Mouse (Mus musculus): Measurements from ENCODE around the gene Rasgef1c. TPM values are rescaled to one million over a fixed set of nuclear protein-coding genes. Genes with fewer than 3 reads are reported as not detected.

Gene Rasgef1c
- total RNA-seq, 2 experiments from 2014 or later = 0.12 to 0.15 TPM

DNA sequence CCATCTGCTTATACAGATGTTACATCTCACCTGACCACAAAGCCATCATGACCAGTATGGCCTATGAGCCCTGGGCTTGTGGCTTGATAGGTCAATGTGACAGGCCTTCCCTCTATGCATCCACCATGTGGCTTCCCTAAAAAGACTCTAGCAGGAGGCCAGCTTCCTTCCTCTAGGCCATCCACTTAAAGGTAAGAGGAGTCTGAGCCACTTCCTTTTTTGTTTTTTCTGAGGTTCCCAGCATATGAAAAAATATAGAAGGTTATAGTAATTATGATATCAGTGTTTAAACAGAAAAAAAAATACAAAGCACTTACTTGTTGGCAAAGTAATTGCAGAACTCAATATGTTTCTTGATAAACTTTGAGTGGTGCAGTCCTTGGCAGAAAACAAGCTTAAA lies 117.2 kb downstream of the Rasgef1c start:
- peak; percentile 89 for ATAC-seq (replicated peaks; ENCODE audit: poor library complexity)

DNA sequence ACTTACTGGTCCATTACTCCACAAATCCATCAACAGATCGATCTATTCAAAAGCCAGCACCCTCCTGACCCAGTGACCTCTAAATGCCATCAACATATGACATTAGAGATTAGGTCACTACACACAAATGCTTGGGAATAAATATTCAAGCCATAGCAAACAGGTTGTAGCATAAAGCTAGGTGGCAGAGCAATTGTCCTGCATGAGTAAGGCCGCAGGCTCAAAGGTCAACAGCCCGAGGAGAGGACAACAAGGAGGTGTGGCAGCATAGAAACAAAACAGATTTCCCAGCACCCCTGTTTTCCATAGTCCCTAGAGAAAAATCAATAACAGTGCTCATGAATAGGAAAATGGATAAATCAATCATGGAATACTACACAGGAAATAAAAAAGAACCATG lies 120.5 kb downstream of the Rasgef1c start:
- ATAC-seq (replicated peaks; ENCODE audit: poor library complexity) = no peak

DNA sequence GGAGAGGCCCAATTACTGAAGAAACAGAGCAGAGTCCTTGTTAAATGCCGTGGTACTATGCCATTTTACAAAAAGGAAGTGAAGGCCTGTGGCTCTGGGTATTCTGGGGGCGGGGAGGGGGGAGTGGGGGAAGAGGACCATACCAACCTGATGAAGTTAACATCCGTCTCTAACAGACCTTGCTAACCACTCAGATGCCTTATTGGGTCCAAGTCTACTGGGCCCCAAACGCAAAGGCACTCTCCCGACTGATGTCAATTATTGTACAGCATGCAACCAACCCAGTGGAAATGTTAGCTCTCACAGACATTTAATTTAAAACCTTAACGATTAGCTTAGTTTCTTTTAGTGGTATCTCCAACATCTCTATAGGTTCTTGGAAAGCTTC lies 122.8 kb downstream of the Rasgef1c start:
- ATAC-seq (replicated peaks; ENCODE audit: poor library complexity) = no peak

DNA sequence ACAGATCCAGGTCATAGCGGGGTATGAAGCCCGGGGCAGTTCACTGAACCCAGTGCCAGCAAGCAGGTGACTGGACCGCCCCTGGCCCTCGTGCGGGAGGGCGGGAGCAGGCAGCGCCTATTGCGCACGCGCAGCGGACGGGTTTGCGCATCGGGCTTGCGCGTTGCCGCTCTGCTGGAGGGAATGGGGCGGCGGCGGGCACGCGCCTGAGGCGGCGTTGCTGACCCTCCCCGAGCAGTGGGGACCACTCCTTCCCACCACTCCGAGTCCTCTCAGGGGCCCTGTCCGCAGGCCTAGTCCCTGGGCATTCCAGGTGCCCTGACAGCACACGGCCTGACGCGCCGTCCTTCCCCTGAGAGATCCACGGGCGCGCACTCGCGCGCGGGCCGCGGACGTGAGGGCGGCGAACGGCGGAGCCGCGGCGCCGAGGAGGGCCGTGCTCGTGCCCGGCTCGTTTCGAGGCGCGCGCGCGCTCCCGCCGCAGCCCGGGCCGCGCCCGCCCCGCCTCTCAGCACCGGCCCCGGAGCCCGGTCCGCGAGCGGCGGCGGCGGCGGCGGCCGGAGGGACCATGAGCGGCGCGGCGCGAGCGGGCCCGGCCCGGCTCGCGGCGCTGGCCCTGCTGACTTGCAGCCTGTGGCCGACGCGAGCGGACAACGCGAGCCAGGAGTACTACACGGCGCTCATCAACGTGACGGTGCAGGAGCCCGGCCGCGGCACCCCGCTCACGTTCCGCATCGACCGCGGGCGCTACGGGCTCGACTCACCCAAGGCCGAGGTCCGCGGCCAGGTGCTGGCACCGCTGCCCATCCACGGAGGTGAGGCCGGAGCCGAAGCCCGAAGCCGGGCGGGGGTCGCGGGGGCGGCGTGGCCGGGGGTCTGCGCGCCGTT lies 123.4 kb downstream of the Rasgef1c start, which contains the start of gene Rnf130:
Rnf130 (plus strand) TSS at position 514 of the 888 bp plus-strand sequence.
- ATAC-seq (replicated peaks; ENCODE audit: poor library complexity) = peak; percentile 66

DNA sequence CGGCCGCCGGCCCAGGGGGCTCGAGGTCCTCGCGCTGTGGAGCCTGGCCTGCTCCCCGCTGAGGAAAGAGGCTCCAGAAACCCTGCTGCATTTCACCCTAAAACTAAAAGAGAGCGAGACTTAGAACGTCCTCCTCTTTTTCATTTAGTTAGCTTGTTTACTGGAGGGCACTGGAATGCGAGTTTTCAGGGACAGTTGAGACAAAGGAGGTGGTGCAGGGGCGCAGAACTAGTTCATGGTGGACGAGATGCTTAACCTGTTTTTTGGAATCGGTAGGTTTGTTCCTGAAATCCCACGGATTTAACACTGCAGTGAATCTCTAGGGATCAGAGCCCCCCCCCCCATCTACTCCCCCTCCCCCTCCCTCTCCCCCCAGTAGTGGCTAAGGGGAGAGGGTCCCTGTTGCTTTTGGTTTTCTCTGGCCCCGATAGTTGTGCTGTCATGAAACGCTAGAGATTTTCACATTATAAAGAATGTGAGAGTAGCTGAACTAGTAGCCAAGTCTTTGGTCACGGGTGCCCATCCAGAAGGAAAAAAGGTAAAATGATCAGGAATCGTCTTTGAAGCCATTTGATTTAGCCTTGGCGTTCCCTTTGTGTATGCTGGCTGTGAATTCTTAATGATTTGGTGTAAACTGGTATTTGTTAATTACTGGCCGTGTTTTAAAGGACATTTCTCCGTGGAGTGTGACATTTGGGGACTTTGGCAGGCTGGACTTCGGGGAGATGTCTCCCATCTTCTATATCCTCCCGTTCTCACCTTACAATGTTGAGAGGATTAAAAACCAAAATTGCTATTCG lies 124.3 kb downstream of the Rasgef1c start:
- no peak for ATAC-seq (replicated peaks; ENCODE audit: poor library complexity)

DNA sequence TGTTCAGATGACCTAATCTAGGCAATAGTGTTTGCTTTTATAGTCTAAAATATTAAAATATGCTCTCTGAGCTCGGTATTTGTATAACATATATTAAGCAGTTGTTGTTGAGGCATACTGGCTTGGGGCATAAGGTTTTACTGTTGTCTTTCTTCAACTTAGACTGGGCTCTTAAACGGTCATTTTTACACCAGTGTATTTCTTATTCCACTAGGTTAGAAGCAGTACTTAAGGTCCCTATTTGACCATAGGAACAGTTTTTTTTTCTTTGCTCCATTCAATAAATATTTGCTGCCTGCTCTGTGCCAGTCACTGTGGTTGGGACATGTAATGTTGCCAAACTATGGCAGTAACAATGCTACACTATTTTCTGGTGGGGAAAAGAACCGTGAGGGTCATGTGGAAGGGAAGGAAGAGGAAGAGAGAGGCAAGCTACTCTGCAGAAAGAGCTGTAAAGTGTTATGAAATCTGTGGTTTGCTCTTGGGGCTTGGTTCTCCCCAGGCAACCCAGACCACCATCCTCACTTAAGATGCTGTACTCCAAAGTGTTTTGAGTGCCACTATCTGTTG lies 125.0 kb downstream of the Rasgef1c start:
- peak; percentile 77 for ATAC-seq (replicated peaks; ENCODE audit: poor library complexity)

DNA sequence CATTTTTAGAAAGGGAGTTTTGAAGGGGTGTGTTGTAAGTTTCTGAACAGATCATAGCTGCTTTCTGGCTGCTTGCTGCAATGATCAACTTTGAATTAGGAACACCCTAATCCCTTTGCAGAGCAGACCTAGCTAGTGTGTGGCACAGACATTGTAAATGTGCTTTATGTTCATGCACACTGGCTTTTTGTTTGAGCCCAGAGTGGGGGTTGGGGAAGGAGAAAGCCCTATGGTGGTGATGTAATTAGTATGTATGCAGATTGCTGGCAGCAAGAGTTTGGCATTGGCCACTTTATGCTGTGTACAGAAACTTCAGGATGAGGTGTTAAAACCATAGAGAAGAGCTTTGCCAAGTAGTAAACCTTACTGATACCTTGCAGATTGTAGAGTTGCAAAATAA lies 126.8 kb downstream of the Rasgef1c start:
- ATAC-seq (replicated peaks; ENCODE audit: poor library complexity) = no peak

Other genes starting within 250 kb of the Rasgef1c start
- not detected in 2 replicates for gene Scgb3a1, start 238.2 kb upstream of the Rasgef1c start, total RNA-seq (2015)
- gene Scgb3a1, start 238.2 kb upstream of the Rasgef1c start, total RNA-seq (2017) = not detected in 2 replicates
- gene Cnot6, start 189.1 kb upstream of the Rasgef1c start, total RNA-seq (2015) = 78.8 and 89.8 TPM in 2 replicates
- gene Cnot6, start 189.1 kb upstream of the Rasgef1c start, total RNA-seq (2017) = 52.2 and 59.1 TPM in 2 replicates
- gene Gfpt2, start 107.7 kb upstream of the Rasgef1c start, total RNA-seq (2015) = 0.24 and 0.39 TPM in 2 replicates
- 0.37 TPM in 1 of 2 replicates, not detected in the other for gene Gfpt2, start 107.7 kb upstream of the Rasgef1c start, total RNA-seq (2017)
- 32.9 and 40.2 TPM in 2 replicates for gene Mapk9, start 55.1 kb upstream of the Rasgef1c start, total RNA-seq (2015)
- gene Mapk9, start 55.1 kb upstream of the Rasgef1c start, total RNA-seq (2017) = 31.1 and 56.3 TPM in 2 replicates
- 256 and 262 TPM in 2 replicates for gene Rnf130, start 123.5 kb downstream of the Rasgef1c start, total RNA-seq (2015)
- gene Rnf130, start 123.5 kb downstream of the Rasgef1c start, total RNA-seq (2017) = 224 and 237 TPM in 2 replicates
- 38.6 and 41.5 TPM in 2 replicates for gene Tbc1d9b, start 229.6 kb downstream of the Rasgef1c start, total RNA-seq (2015)
- gene Tbc1d9b, start 229.6 kb downstream of the Rasgef1c start, total RNA-seq (2017) = 78.6 and 91.2 TPM in 2 replicates

All from megakaryocyte progenitor cell, adult 5-6 weeks (primary cell).